Mouse (Mus musculus) T-cell, adult 2 months (primary cell): Measurements from ENCODE around the gene Poglut1.
A peak's percentile ranks its signal among the peaks of the same experiment; 100 is the strongest.
"Not testable (repeated sequence)": the region's sequence is repeated elsewhere in the genome, so short reads cannot be mapped to it uniquely, and the experiment has no call there.

Source experiments
- DNase-seq: peaks from one replicate; pipeline ENCODE4 v3.0.0; 2022; ENCODE audit warnings: low spot score

Gene Poglut1

GRCm38 (mm10) chr16:38536544-38537146 is 13.4 kb downstream of the Poglut1 start:
- peak; percentile 68 for DNase-seq

GRCm38 (mm10) chr16:38526264-38526663 is 23.8 kb downstream of the Poglut1 start:
- no peak for DNase-seq

- peak; percentile 97 for DNase-seq
Observed at GRCm38 (mm10) chr16:38522129-38523084, 27.7 kb downstream of the Poglut1 start, which contains the start of gene Timmdc1. Gene Timmdc1, minus strand, starts transcription at chr16:38522663.

- DNase-seq, result no peak
Observed at GRCm38 (mm10) chr16:38521211-38521987, 28.7 kb downstream of the Poglut1 start.

GRCm38 (mm10) chr16:38519140-38519539 is 30.9 kb downstream of the Poglut1 start:
- DNase-seq, result no peak

GRCm38 (mm10) chr16:38510846-38511245 is 39.2 kb downstream of the Poglut1 start:
- no peak for DNase-seq

GRCm38 (mm10) chr16:38506041-38506634 is 43.9 kb downstream of the Poglut1 start:
- peak; percentile 54 for DNase-seq

- DNase-seq, result no peak
Observed at GRCm38 (mm10) chr16:38503528-38503927, 46.5 kb downstream of the Poglut1 start.

GRCm38 (mm10) chr16:38502469-38502868 is 47.6 kb downstream of the Poglut1 start:
- DNase-seq, result no peak

- no peak for DNase-seq
Observed at GRCm38 (mm10) chr16:38496604-38497140, 53.4 kb downstream of the Poglut1 start.

GRCm38 (mm10) chr16:38493890-38494289 is 56.2 kb downstream of the Poglut1 start:
- no peak for DNase-seq

GRCm38 (mm10) chr16:38492551-38492950 is 57.5 kb downstream of the Poglut1 start:
- DNase-seq, result no peak

- DNase-seq, result peak; percentile 3
Observed at GRCm38 (mm10) chr16:38483582-38484309, 66.3 kb downstream of the Poglut1 start.

- peak; percentile 24 for DNase-seq
Observed at GRCm38 (mm10) chr16:38482780-38483562, 67.1 kb downstream of the Poglut1 start.

- no peak for DNase-seq
Observed at GRCm38 (mm10) chr16:38481327-38481726, 68.7 kb downstream of the Poglut1 start.

GRCm38 (mm10) chr16:38478296-38478695 is 71.8 kb downstream of the Poglut1 start:
- no peak for DNase-seq

GRCm38 (mm10) chr16:38477241-38477608 is 72.8 kb downstream of the Poglut1 start:
- not testable (repeated sequence) for DNase-seq

- peak; percentile 47 for DNase-seq
Observed at GRCm38 (mm10) chr16:38476312-38477240, 73.5 kb downstream of the Poglut1 start.
